Mouse (Mus musculus) splenic B cell, adult 2 months (primary cell): ENCODE results near the gene Tph2.
"Not testable (repeated sequence)": the region's sequence is repeated elsewhere in the genome, so short reads cannot be mapped to it uniquely, and the experiment has no call there.

Experiments used
- DNase-seq: peaks from one replicate; pipeline ENCODE4 v3.0.0-alpha.2; 2011; ENCODE audit warnings: low read depth, low spot score
- H3K27me3 ChIP-seq: 2 replicates; pipeline ENCODE4 v1.6.1; 2012; ENCODE audit warnings: mild to moderate bottlenecking, low read length, moderate library complexity, mixed read lengths; ENCODE audit not compliant: control insufficient read depth, poor library complexity, insufficient read depth, severe bottlenecking
- H3K36me3 ChIP-seq: 2 replicates; pipeline ENCODE4 v1.6.1; 2012; ENCODE audit warnings: mild to moderate bottlenecking, low read length, moderate library complexity, mixed read lengths; ENCODE audit not compliant: control insufficient read depth, poor library complexity, insufficient read depth, severe bottlenecking

Gene Tph2

GRCm38 (mm10) chr10:115184697-115185096, at the start of gene Tph2:
Gene Tph2, minus strand, starts transcription at chr10:115185022.
- H3K27me3 ChIP-seq, result no peaks in the 10 kb centered on the region; the same call in 1 of the 2 replicates
- DNase-seq, result peak; percentile 68
- H3K36me3 ChIP-seq, result no peaks in the 10 kb centered on the region

- Histone ChIP-seq H3K27me3 (no peaks in the 10 kb centered on the region), H3K36me3 (peaks cover 4% of the 10 kb centered on the region)
- no peak for DNase-seq
These were observed 49.0 kb upstream of the Tph2 start for GRCm38 (mm10) chr10:115233798-115234197.

- no peaks in the 10 kb centered on the region for H3K27me3 ChIP-seq
- DNase-seq, result no peak
- H3K36me3 ChIP-seq, result peaks cover 6% of the 10 kb centered on the region
These were observed 47.7 kb upstream of the Tph2 start for GRCm38 (mm10) chr10:115232513-115232912.

- Histone ChIP-seq H3K36me3 (peaks cover 9% of the 10 kb centered on the region), H3K27me3 (no peaks in the 10 kb centered on the region)
- DNase-seq, result no peak
These were observed 44.2 kb upstream of the Tph2 start for GRCm38 (mm10) chr10:115229023-115229422.

- no peaks in the 10 kb centered on the region for H3K27me3 ChIP-seq
- H3K36me3 ChIP-seq, result peaks cover 8% of the 10 kb centered on the region
- no peak for DNase-seq
These were observed 41.8 kb upstream of the Tph2 start for GRCm38 (mm10) chr10:115226586-115226985.

GRCm38 (mm10) chr10:115223845-115224244, 39.0 kb upstream of the Tph2 start:
- H3K27me3 ChIP-seq, result no peaks in the 10 kb centered on the region
- peaks cover 11% of the 10 kb centered on the region for H3K36me3 ChIP-seq
- DNase-seq, result no peak

- peaks cover 17% of the 10 kb centered on the region for H3K36me3 ChIP-seq
- H3K27me3 ChIP-seq, result no peaks in the 10 kb centered on the region
- DNase-seq, result no peak
These were observed 28.2 kb upstream of the Tph2 start for GRCm38 (mm10) chr10:115212916-115213580.

- Histone ChIP-seq H3K27me3 (no peaks in the 10 kb centered on the region), H3K36me3 (peaks cover 14% of the 10 kb centered on the region)
- DNase-seq, result no peak
These were observed 21.0 kb upstream of the Tph2 start for GRCm38 (mm10) chr10:115205825-115206224.

GRCm38 (mm10) chr10:115205284-115205683, 20.5 kb upstream of the Tph2 start:
- DNase-seq, result no peak
- Histone ChIP-seq H3K36me3 (peaks cover 14% of the 10 kb centered on the region), H3K27me3 (no peaks in the 10 kb centered on the region)

- no peak for DNase-seq
- no peaks in the 10 kb centered on the region for H3K27me3 ChIP-seq
- no peaks in the 10 kb centered on the region for H3K36me3 ChIP-seq
These were observed 6.4 kb upstream of the Tph2 start for GRCm38 (mm10) chr10:115191214-115191613.

GRCm38 (mm10) chr10:115187390-115187789, 2.6 kb upstream of the Tph2 start:
- no peaks in the 10 kb centered on the region; the same call in 1 of the 2 replicates for H3K27me3 ChIP-seq
- no peak for DNase-seq
- H3K36me3 ChIP-seq, result no peaks in the 10 kb centered on the region

- DNase-seq, result no peak
- no peaks in the 10 kb centered on the region for H3K36me3 ChIP-seq
- no peaks in the 10 kb centered on the region; the same call in 1 of the 2 replicates for H3K27me3 ChIP-seq
These were observed 3.8 kb downstream of the Tph2 start for GRCm38 (mm10) chr10:115181034-115181433.

GRCm38 (mm10) chr10:115178019-115178418, 6.8 kb downstream of the Tph2 start:
- H3K27me3 ChIP-seq, H3K36me3 ChIP-seq, DNase-seq: not testable (repeated sequence)

GRCm38 (mm10) chr10:115175591-115175991, 9.2 kb downstream of the Tph2 start:
- DNase-seq, result no peak
- no peaks in the 10 kb centered on the region for H3K36me3 ChIP-seq
- no peaks in the 10 kb centered on the region for H3K27me3 ChIP-seq

GRCm38 (mm10) chr10:115173336-115173735, 11.5 kb downstream of the Tph2 start:
- DNase-seq, result no peak
- H3K36me3 ChIP-seq, result no peaks in the 10 kb centered on the region
- H3K27me3 ChIP-seq, result no peaks in the 10 kb centered on the region

- no peak for DNase-seq
- H3K36me3 ChIP-seq, result no peaks in the 10 kb centered on the region
- H3K27me3 ChIP-seq, result no peaks in the 10 kb centered on the region
These were observed 13.4 kb downstream of the Tph2 start for GRCm38 (mm10) chr10:115171351-115171818.
